Mouse (Mus musculus) kidney, postnatal 0 days (tissue): ENCODE data around the gene Ctc1. TPM values are rescaled to one million over a fixed set of nuclear protein-coding genes. Genes with fewer than 3 reads are reported as not detected.

Source experiments
- ATAC-seq: fragments of 200-750 bp; cut with Nextera tagmentation; replicated peaks from 2 replicates; pipeline ENCODE4 v1.8.0; 2017; ENCODE audit warnings: low read depth, moderate number of reproducible peaks, moderate TSS enrichment, moderate library complexity; ENCODE audit not compliant: low FRiP score
- DNase-seq: peaks from one replicate; pipeline ENCODE4 v3.0.0-alpha.2; 2016; ENCODE audit warnings: low spot score
- H3K27ac ChIP-seq: fragments of 300-500 bp; sonication (generic); 2 replicates; pipeline ENCODE4 v1.5.1; 2014; ENCODE audit warnings: mild to moderate bottlenecking
- H3K27me3 ChIP-seq: fragments of 300-500 bp; sonication (generic); 2 replicates; pipeline ENCODE4 v1.6.1; 2014; ENCODE audit warnings: low read length, mixed read lengths; ENCODE audit not compliant: insufficient read depth
- H3K36me3 ChIP-seq: fragments of 300-500 bp; sonication (generic); 2 replicates; pipeline ENCODE4 v1.6.1; 2014; ENCODE audit warnings: low read length, mixed read lengths; ENCODE audit not compliant: insufficient read depth
- H3K4me1 ChIP-seq: fragments of 300-500 bp; sonication (generic); replicated peaks from 2 replicates; pipeline ENCODE4 v1.6.1; 2014; ENCODE audit warnings: antibody characterized with exemption, low read length, mixed read lengths; ENCODE audit not compliant: insufficient read depth
- H3K4me2 ChIP-seq: fragments of 300-500 bp; sonication (generic); 2 replicates; pipeline ENCODE4 v1.6.1; 2014; ENCODE audit warnings: mild to moderate bottlenecking, low read length, moderate library complexity, mixed read lengths
- H3K4me3 ChIP-seq: fragments of 300-500 bp; sonication (generic); replicated peaks from 2 replicates; pipeline ENCODE4 v1.5.1; 2014; ENCODE audit warnings: low read depth, low read length
- H3K9ac ChIP-seq: fragments of 300-500 bp; sonication (generic); 2 replicates; pipeline ENCODE4 v1.6.1; 2014; ENCODE audit warnings: low read depth, low read length
- H3K9me3 ChIP-seq: fragments of 300-500 bp; sonication (generic); replicated peaks from 2 replicates; pipeline ENCODE4 v1.6.1; 2016; ENCODE audit warnings: low read length, inconsistent platforms, mixed read lengths
- CTCF ChIP-seq: IDR thresholded peaks from 2 replicates; pipeline ENCODE4 v1.5.1; 2016; ENCODE audit warnings: antibody characterized with exemption, low read depth, mild to moderate bottlenecking, moderate library complexity
- WGBS: fragments of 180-500 bp; shearing (Covaris S2); extraction: QIAGEN DNeasy Blood & Tissue Kit; methylation state at CpG from one replicate; pipeline ENCODE4 v1.1.7; 2014; 5-methylcytosine and 5-hydroxymethylcytosine counted together
- polyA plus RNA-seq: library from polyadenylated mRNA; unstranded; fragments of >200 nt; fragmentation: Nextera tagmentation; extraction: Ambion mirVana; gene quantifications from 2 replicates; pipeline ENCODE4 v1.2.1, GENCODE M21; 2015

Gene Ctc1
- polyA plus RNA-seq, 1 experiment from 2014 or later, result 27.6 TPM

GRCm38 (mm10) chr11:68974059-68974450 lies 41.7 kb upstream of the Ctc1 start:
- 32% methylated on average over 6 of the region's 6 CpGs for WGBS
- H3K4me3 ChIP-seq, result peak overlapping the region; percentile 39
- H3K9me3 ChIP-seq, result no peaks in the 10 kb centered on the region
- H3K27me3 ChIP-seq, result no peaks in the 10 kb centered on the region
- no peak for DNase-seq
- no peaks in the 10 kb centered on the region for H3K36me3 ChIP-seq
- no peaks in the 10 kb centered on the region for H3K4me1 ChIP-seq
- TF ChIP-seq CTCF, result no peak
- H3K27ac ChIP-seq, result no peak overlapping the region
- peak overlapping the region; percentile 35; the same call in 1 of the 2 replicates for H3K9ac ChIP-seq
- H3K4me2 ChIP-seq, result peak overlapping the region; percentile 68
- no peak for ATAC-seq

- Histone ChIP-seq H3K27me3 (no peaks in the 10 kb centered on the region), H3K4me1 (no peaks in the 10 kb centered on the region), H3K9ac (peak within 1 kb of the TSS; percentile 35; the same call in 1 of the 2 replicates), H3K9me3 (no peaks in the 10 kb centered on the region), H3K4me2 (peak within 1 kb of the TSS; percentile 68), H3K4me3 (peak within 1 kb of the TSS; percentile 39), H3K36me3 (no peaks in the 10 kb centered on the region), H3K27ac (no peak within 1 kb of the TSS)
- no peak for TF ChIP-seq CTCF
- no peak for ATAC-seq
- 85% methylated on average over 7 of the region's 7 CpGs for WGBS
- no peak for DNase-seq
Measured at GRCm38 (mm10) chr11:68975085-68975484, 40.6 kb upstream of the Ctc1 start, which contains the start of gene Rangrf. Rangrf (minus strand) TSS chr11:68975185.

- WGBS, result 79% methylated on average over 1 of the region's 1 CpGs
- ATAC-seq, result no peak
Measured at GRCm38 (mm10) chr11:68975601-68976000, 40.1 kb upstream of the Ctc1 start.

GRCm38 (mm10) chr11:68979320-68979733 lies 36.4 kb upstream of the Ctc1 start:
- ATAC-seq (no peak), DNase-seq (no peak)
- no peak overlapping the region for H3K4me3 ChIP-seq
- no peaks in the 10 kb centered on the region for H3K4me1 ChIP-seq
- H3K36me3 ChIP-seq, result no peaks in the 10 kb centered on the region
- no peak overlapping the region for H3K4me2 ChIP-seq
- 63% methylated on average over 5 of the region's 5 CpGs for WGBS
- no peak overlapping the region for H3K27ac ChIP-seq
- no peak overlapping the region for H3K9ac ChIP-seq
- no peaks in the 10 kb centered on the region for H3K9me3 ChIP-seq
- no peaks in the 10 kb centered on the region for H3K27me3 ChIP-seq
- TF ChIP-seq CTCF, result no peak

More at GRCm38 (mm10) chr11:68975601-68976000, 40.1 kb upstream of the Ctc1 start:
- no peaks in the 10 kb centered on the region for H3K4me1 ChIP-seq
- no peak overlapping the region for H3K4me2 ChIP-seq
- H3K4me3 ChIP-seq, result no peak overlapping the region
- H3K36me3 ChIP-seq, result no peaks in the 10 kb centered on the region
- no peaks in the 10 kb centered on the region for H3K27me3 ChIP-seq
- H3K27ac ChIP-seq, result no peak overlapping the region
- no peaks in the 10 kb centered on the region for H3K9me3 ChIP-seq
- H3K9ac ChIP-seq, result no peak overlapping the region
- no peak for DNase-seq
- TF ChIP-seq CTCF, result no peak

- H3K27ac ChIP-seq, result no peak overlapping the region
- no peaks in the 10 kb centered on the region for H3K4me1 ChIP-seq
- H3K36me3 ChIP-seq, result no peaks in the 10 kb centered on the region
- H3K9ac ChIP-seq, result no peak overlapping the region
- 79% methylated on average over 3 of the region's 3 CpGs for WGBS
- H3K27me3 ChIP-seq, result no peaks in the 10 kb centered on the region
- no peaks in the 10 kb centered on the region for H3K9me3 ChIP-seq
- ATAC-seq (no peak), DNase-seq (no peak)
- H3K4me3 ChIP-seq, result no peak overlapping the region
- no peak for TF ChIP-seq CTCF
- no peak overlapping the region for H3K4me2 ChIP-seq
Measured at GRCm38 (mm10) chr11:68980919-68981318, 34.8 kb upstream of the Ctc1 start.

- H3K9me3 ChIP-seq, result no peaks in the 10 kb centered on the region
- H3K4me2 ChIP-seq, result no peak overlapping the region
- peaks cover 14% of the 10 kb centered on the region; the same call in 1 of the 2 replicates for H3K36me3 ChIP-seq
- no peaks in the 10 kb centered on the region for H3K4me1 ChIP-seq
- H3K4me3 ChIP-seq, result no peak overlapping the region
- ATAC-seq (peak; percentile 36; the same call in 1 of the 2 replicates), DNase-seq (peak; percentile 90)
- peak; percentile 96 for TF ChIP-seq CTCF
- no peaks in the 10 kb centered on the region for H3K27me3 ChIP-seq
- WGBS, result 31% methylated on average over 4 of the region's 4 CpGs
- H3K27ac ChIP-seq, result no peak overlapping the region
- H3K9ac ChIP-seq, result no peak overlapping the region
Measured at GRCm38 (mm10) chr11:68982639-68983369, 32.9 kb upstream of the Ctc1 start.
